ENCODE assay signal across 9 mouse cellular contexts in the genomic region with DNA sequence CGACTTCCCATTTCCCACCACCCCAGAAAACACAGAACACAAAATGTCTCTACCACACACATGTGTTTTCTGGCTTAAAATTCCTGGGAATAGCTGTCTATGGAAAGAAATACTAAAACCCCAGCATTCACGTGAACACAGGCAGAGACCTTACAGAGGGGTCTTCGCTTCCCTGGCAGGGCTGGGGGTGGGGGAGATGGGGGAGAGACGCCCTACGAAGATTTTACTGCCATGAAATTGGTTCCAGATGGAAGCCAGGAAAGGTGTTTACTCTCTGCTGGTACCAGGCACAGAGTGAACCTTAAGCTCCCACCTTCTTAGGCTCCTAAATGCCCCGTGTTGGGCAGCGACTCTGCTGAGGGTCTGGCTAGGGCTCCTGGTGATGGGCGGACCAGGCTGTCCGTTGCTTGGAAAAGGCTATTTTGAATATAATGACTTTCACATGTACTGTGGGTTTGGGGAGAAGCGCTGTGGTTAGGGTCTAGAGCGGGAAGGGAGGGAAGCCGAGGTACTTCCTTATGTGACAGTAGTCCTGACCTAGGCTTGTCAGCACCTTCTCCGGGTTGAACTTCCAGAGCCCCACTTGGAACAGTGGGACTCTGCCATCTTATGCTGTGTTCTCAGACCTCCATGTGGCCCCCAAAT. TPM values are rescaled to one million over a fixed set of nuclear protein-coding genes. Genes with fewer than 3 reads are reported as not detected.
DNase-seq lines count a peak whose midpoint lies in the region; ATAC-seq lines count a peak whose summit lies in the region.
"Had no signal": no experiment of that assay in that cellular context is flagged by ENCODE, and none has a peak within 500 bp of the region (broad histone marks: within the 10 kb centered on the region; RNA-seq: fewer than 3 reads in every experiment).

No protein-coding gene starts in this region.

- H3K9me3 ChIP-seq in kidney, embryonic 16.5 days (ENCODE audit: low read length), result no peaks in the 10 kb centered on the region
- H3K9me3 ChIP-seq in forebrain, embryonic 11.5 days (ENCODE audit: control insufficient read depth, low read length), result no peaks in the 10 kb centered on the region
- H3K9me3 ChIP-seq in limb, embryonic 13.5 days, result no peaks in the 10 kb centered on the region
- no peaks in the 10 kb centered on the region for H3K9me3 ChIP-seq in neural tube, embryonic 14.5 days (ENCODE audit: control insufficient read depth, low read length)

- H3K4me3 ChIP-seq in kidney, embryonic 16.5 days (ENCODE audit: low read length), result no peak overlapping the region
- H3K4me3 ChIP-seq in forebrain, embryonic 11.5 days (ENCODE audit: low read depth, low read length), result no peak overlapping the region
- peak overlapping the region; percentile 28 for H3K4me3 ChIP-seq in limb, embryonic 13.5 days
- no peak overlapping the region for H3K4me3 ChIP-seq in neural tube, embryonic 14.5 days (ENCODE audit: low read depth, low read length)

- peak overlapping the region; percentile 45 for H3K9ac ChIP-seq in kidney, embryonic 16.5 days (replicated peaks; ENCODE audit: low read length)
- H3K9ac ChIP-seq in forebrain, embryonic 11.5 days (ENCODE audit: low read length), result peak overlapping the region; percentile 23; the same call in 1 of the 2 replicates
- peak overlapping the region; percentile 57 for H3K9ac ChIP-seq in limb, embryonic 13.5 days
- no peak overlapping the region for H3K9ac ChIP-seq in neural tube, embryonic 14.5 days (replicated peaks; ENCODE audit: low read depth, low read length)

- no peak for DNase-seq in kidney, adult 9 months
- no peak for DNase-seq in forebrain, embryonic 11.5 days (ENCODE audit: low spot score)
- no peak for DNase-seq in frontal cortex, adult 2 months (ENCODE audit: extremely low spot score in 1 of 2, low spot score in 1 of 2)
- DNase-seq in thymus, postnatal 4 days, result no peak
- no peak for DNase-seq in left cerebral cortex, adult 9 months (ENCODE audit: low spot score in 2 of 2)

- no peak for ATAC-seq in kidney, embryonic 16.5 days (ENCODE audit: low FRiP score, low TSS enrichment)
- no peak for ATAC-seq in forebrain, embryonic 11.5 days (replicated peaks; ENCODE audit: low FRiP score)
- ATAC-seq in limb, embryonic 13.5 days (ENCODE audit: low FRiP score, low read depth), result peak; percentile 73
- ATAC-seq in neural tube, embryonic 14.5 days (ENCODE audit: low read depth), result no peak; the same call in 1 of the 2 replicates

- H3K4me1 ChIP-seq in kidney, embryonic 16.5 days (ENCODE audit: insufficient read depth, low read length), result peaks cover 12% of the 10 kb centered on the region
- H3K4me1 ChIP-seq in forebrain, embryonic 11.5 days (replicated peaks; ENCODE audit: control insufficient read depth, insufficient read depth, low read length), result peaks cover 11% of the 10 kb centered on the region
- peaks cover 40% of the 10 kb centered on the region for H3K4me1 ChIP-seq in limb, embryonic 13.5 days
- H3K4me1 ChIP-seq in neural tube, embryonic 14.5 days (ENCODE audit: control insufficient read depth, insufficient read depth, low read length), result peaks cover 5% of the 10 kb centered on the region

- 24% methylated on average over 13 of the region's 13 CpGs for WGBS in kidney, embryonic 16.5 days
- 18% methylated on average over 13 of the region's 13 CpGs for WGBS in forebrain, embryonic 11.5 days
- 10% methylated on average over 13 of the region's 13 CpGs for WGBS in limb, embryonic 13.5 days
- 26% methylated on average over 13 of the region's 13 CpGs for WGBS in neural tube, embryonic 14.5 days

- peaks cover 13% of the 10 kb centered on the region for H3K27me3 ChIP-seq in kidney, embryonic 16.5 days (ENCODE audit: insufficient read depth, low read length)
- H3K27me3 ChIP-seq in forebrain, embryonic 11.5 days (ENCODE audit: control insufficient read depth, insufficient read depth, low read length), result no peaks in the 10 kb centered on the region
- no peaks in the 10 kb centered on the region for H3K27me3 ChIP-seq in limb, embryonic 13.5 days
- H3K27me3 ChIP-seq in neural tube, embryonic 14.5 days (ENCODE audit: control insufficient read depth, insufficient read depth, low read length), result 0 out of 2 replicates have a peak, but pooled peaks cover under 1% of the 10 kb centered on the region

- H3K4me2 ChIP-seq in kidney, embryonic 16.5 days (replicated peaks; ENCODE audit: low read depth, low read length), result peak overlapping the region; percentile 35
- peak overlapping the region; percentile 41 for H3K4me2 ChIP-seq in forebrain, embryonic 11.5 days (ENCODE audit: low read depth, low read length, severe bottlenecking)
- H3K4me2 ChIP-seq in limb, embryonic 13.5 days (replicated peaks), result peak overlapping the region; percentile 69
- 0 out of 2 replicates have a peak overlapping the region, but pooled peaks have one; percentile 30 for H3K4me2 ChIP-seq in neural tube, embryonic 14.5 days (ENCODE audit: low read depth, low read length)

- no peaks in the 10 kb centered on the region for H3K36me3 ChIP-seq in kidney, embryonic 16.5 days (ENCODE audit: insufficient read depth, low read length)
- no peaks in the 10 kb centered on the region for H3K36me3 ChIP-seq in forebrain, embryonic 11.5 days (ENCODE audit: control insufficient read depth, insufficient read depth, low read length)
- no peaks in the 10 kb centered on the region for H3K36me3 ChIP-seq in limb, embryonic 13.5 days
- H3K36me3 ChIP-seq in neural tube, embryonic 14.5 days (ENCODE audit: control insufficient read depth, insufficient read depth, low read length), result no peaks in the 10 kb centered on the region
- H3K36me3 ChIP-seq: G1E had no signal

- H3K27ac ChIP-seq in kidney, embryonic 16.5 days (ENCODE audit: low read length), result peak overlapping the region; percentile 6; the same call in 1 of the 2 replicates
- no peak overlapping the region for H3K27ac ChIP-seq in forebrain, embryonic 11.5 days (ENCODE audit: low read depth, low read length)
- peak overlapping the region; percentile 94 for H3K27ac ChIP-seq in limb, embryonic 13.5 days
- H3K27ac ChIP-seq in neural tube, embryonic 14.5 days (ENCODE audit: low read depth, low read length), result no peak overlapping the region

RNA-seq across cellular contexts. Expression of a gene that starts 4.6 kb away (rescaled TPM):
- 114 TPM in 2 replicates for polyA plus RNA-seq in kidney, embryonic 16.5 days (2015; fragmentation: Nextera tagmentation; extraction: Ambion mirVana)
- 20.4 and 21.1 TPM in 2 replicates for polyA plus RNA-seq in forebrain, embryonic 11.5 days (2014; fragmentation: Nextera tagmentation; extraction: Ambion mirVana)
- polyA plus RNA-seq in limb, embryonic 13.5 days (2015; fragmentation: Nextera tagmentation; extraction: Ambion mirVana), result 81.8 and 89.5 TPM in 2 replicates
- polyA plus RNA-seq in neural tube, embryonic 14.5 days (2014; fragmentation: Nextera tagmentation; extraction: Ambion mirVana), result 45.0 and 57.8 TPM in 2 replicates
- 59.6 and 65.5 TPM in 2 replicates for polyA plus RNA-seq in frontal cortex, adult 2 months (2012; rRNA removed)

Comparison
In these comparisons a context has a peak if more than half of its experiments do, and no peak if none do; other contexts are left out.
1. H3K27ac ChIP-seq: peak in kidney, embryonic 16.5 days (single experiment) and limb, embryonic 13.5 days (single experiment); none in forebrain, embryonic 11.5 days (single experiment) and neural tube, embryonic 14.5 days (single experiment).
2. Peak in every context shown above with its lines, with median percentiles within 50 percentile points of each other: H3K4me2 ChIP-seq.